Mouse (Mus musculus): ENCODE measurements at regions not wholly inside any gene's neighbourhood (a gene's known extent, or its start where the extent isn't known, plus 50 kb on each side); places are given as distances from the start of the nearest gene placed in this dataset.
A peak's percentile ranks its signal among the peaks of the same experiment; 100 is the strongest.

DNA sequence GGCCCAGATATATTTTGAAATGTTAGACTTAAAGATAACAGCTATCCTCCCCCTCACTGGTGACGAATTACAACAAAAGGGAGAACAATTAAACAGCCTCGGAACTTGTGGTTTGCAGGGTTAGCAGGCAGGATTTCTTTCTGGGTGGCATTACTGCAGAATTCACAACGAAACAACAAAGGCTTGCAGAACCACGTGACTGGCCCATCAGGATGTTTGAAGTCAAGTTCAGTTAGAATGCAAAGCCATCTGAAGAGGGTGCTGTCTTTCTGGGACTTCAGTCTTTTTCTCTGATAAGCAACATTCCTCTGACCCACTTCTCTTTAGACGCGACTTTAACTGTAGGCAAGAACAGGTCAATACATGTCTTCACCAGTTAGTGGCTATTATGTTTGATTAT is 436.9 kb upstream of the Sox9 start:
- Histone ChIP-seq H3K36me3 (ENCODE audit: insufficient read depth, low read length) (no peaks in the 10 kb centered on the region), H3K4me1 (ENCODE audit: insufficient read depth, low read length) (no peaks in the 10 kb centered on the region), H3K9ac (replicated peaks; ENCODE audit: low read length, poor library complexity, severe bottlenecking) (no peak overlapping the region), H3K4me2 (ENCODE audit: low read depth, low read length, poor library complexity, severe bottlenecking) (no peak overlapping the region), H3K27ac (ENCODE audit: low read depth, low read length) (no peak overlapping the region), H3K9me3 (ENCODE audit: low read length) (no peaks in the 10 kb centered on the region), H3K4me3 (ENCODE audit: low read depth, low read length) (no peak overlapping the region), H3K27me3 (ENCODE audit: insufficient read depth, low read length) (no peaks in the 10 kb centered on the region)
- 56% methylated on average over 6 of the region's 6 CpGs for WGBS
- ATAC-seq (ENCODE audit: low FRiP score) (no peak), DNase-seq (ENCODE audit: low spot score) (no peak)
- TF ChIP-seq CTCF (IDR thresholded peaks at IDR 0.05), result no peak

DNA sequence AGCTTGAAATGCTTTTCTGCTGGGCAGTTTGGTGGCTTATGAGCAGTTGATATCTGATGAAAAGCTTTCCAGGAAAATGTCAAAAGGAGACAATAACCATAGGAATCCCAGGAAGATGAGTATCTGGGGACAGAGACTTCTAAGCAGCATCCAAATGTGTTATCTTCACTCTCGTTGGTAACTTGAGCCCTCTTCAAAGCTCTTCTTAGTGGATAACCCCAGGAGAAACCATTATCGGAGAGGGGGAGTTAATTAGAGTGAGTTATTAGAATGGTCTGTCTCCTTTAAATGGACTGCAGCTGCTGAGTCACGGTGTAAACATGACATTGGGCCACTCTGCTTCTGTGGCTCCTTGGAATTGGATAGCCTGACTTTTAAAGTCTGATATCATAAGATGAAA is 436.4 kb upstream of the Sox9 start:
- Histone ChIP-seq H3K4me2 (ENCODE audit: low read depth, low read length, poor library complexity, severe bottlenecking) (no peak overlapping the region), H3K4me1 (ENCODE audit: insufficient read depth, low read length) (no peaks in the 10 kb centered on the region), H3K36me3 (ENCODE audit: insufficient read depth, low read length) (no peaks in the 10 kb centered on the region), H3K9ac (replicated peaks; ENCODE audit: low read length, poor library complexity, severe bottlenecking) (no peak overlapping the region), H3K27me3 (ENCODE audit: insufficient read depth, low read length) (no peaks in the 10 kb centered on the region), H3K4me3 (ENCODE audit: low read depth, low read length) (no peak overlapping the region), H3K27ac (ENCODE audit: low read depth, low read length) (no peak overlapping the region), H3K9me3 (ENCODE audit: low read length) (no peaks in the 10 kb centered on the region)
- DNase-seq (ENCODE audit: low spot score) (no peak), ATAC-seq (ENCODE audit: low FRiP score) (no peak)
- TF ChIP-seq CTCF (IDR thresholded peaks at IDR 0.05), result no peak
- 43% methylated on average over 3 of the region's 3 CpGs for WGBS

DNA sequence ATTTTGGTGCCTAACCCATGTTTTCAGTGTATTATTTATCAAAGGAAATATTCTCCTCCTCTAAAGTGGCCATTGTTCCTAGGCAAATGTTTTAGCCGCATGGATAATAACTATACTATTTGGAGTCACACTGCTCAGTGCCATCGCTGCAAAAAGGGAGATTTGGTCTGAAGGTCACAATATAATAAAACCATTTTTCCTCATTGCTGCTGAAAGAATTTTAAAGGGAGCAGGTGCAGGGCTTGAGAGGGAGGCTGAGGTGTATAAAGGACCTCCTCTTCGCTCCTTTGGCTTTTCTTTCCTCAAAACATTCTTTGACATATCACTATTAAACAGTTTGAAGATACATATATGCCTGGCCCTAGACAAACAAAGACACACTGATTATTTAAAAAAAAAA is 435.9 kb upstream of the Sox9 start:
- Histone ChIP-seq H3K4me3 (ENCODE audit: low read depth, low read length) (no peak overlapping the region), H3K27me3 (ENCODE audit: insufficient read depth, low read length) (no peaks in the 10 kb centered on the region), H3K4me1 (ENCODE audit: insufficient read depth, low read length) (no peaks in the 10 kb centered on the region), H3K9me3 (ENCODE audit: low read length) (no peaks in the 10 kb centered on the region), H3K36me3 (ENCODE audit: insufficient read depth, low read length) (no peaks in the 10 kb centered on the region), H3K4me2 (ENCODE audit: low read depth, low read length, poor library complexity, severe bottlenecking) (no peak overlapping the region), H3K27ac (ENCODE audit: low read depth, low read length) (no peak overlapping the region), H3K9ac (replicated peaks; ENCODE audit: low read length, poor library complexity, severe bottlenecking) (no peak overlapping the region)
- 80% methylated on average over 3 of the region's 3 CpGs for WGBS
- no peak for DNase-seq (ENCODE audit: low spot score)
- ATAC-seq (ENCODE audit: low FRiP score), result no peak
- TF ChIP-seq CTCF (IDR thresholded peaks at IDR 0.05), result no peak

DNA sequence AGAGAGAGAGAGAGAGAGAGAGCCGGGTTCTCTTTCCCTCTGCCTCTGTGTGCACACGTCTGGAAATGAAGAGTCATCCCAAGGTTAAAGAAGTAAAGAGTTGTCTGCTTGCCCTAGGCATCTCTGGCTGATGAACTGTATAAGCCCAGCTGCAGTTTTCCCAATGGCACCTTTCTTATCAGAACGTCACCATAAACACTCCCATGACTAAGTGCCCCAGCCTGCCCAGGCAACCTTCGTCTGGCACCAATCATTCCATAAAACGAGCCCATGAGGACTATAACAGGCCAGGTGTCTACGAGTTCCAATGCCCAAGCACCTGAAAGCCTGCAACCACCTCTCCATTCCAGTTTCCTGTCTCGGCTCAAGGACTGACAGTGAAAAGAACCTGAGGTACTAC is 435.5 kb upstream of the Sox9 start:
- ATAC-seq (ENCODE audit: low FRiP score) (no peak), DNase-seq (ENCODE audit: low spot score) (no peak)
- H3K9me3 ChIP-seq (ENCODE audit: low read length), result no peaks in the 10 kb centered on the region
- H3K4me1 ChIP-seq (ENCODE audit: insufficient read depth, low read length), result no peaks in the 10 kb centered on the region
- H3K27ac ChIP-seq (ENCODE audit: low read depth, low read length), result no peak overlapping the region
- H3K36me3 ChIP-seq (ENCODE audit: insufficient read depth, low read length), result no peaks in the 10 kb centered on the region
- no peak overlapping the region for H3K4me2 ChIP-seq (ENCODE audit: low read depth, low read length, poor library complexity, severe bottlenecking)
- no peak overlapping the region for H3K4me3 ChIP-seq (ENCODE audit: low read depth, low read length)
- WGBS, result 85% methylated on average over 7 of the region's 7 CpGs
- TF ChIP-seq CTCF (IDR thresholded peaks at IDR 0.05), result no peak
- H3K27me3 ChIP-seq (ENCODE audit: insufficient read depth, low read length), result no peaks in the 10 kb centered on the region
- H3K9ac ChIP-seq (replicated peaks; ENCODE audit: low read length, poor library complexity, severe bottlenecking), result no peak overlapping the region

DNA sequence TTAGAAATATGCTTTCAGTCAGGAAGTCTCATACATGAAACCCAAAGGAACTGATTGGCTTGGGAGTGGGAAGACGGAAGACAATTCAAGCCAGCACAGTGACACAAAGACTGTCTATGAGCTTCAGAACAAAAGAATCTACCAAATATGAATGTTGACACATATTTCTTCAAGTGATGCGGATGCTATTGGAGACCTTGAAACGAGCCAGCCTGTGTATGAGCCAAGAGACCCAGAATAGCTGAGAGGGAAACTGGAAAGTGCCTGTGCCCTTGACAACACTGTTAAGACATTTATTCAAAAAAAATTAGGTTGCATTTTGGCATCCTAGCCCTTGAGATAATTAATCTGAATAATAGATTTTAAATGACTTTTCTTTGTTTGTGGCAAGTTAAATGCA is 426.7 kb upstream of the Sox9 start:
- TF ChIP-seq CTCF (IDR thresholded peaks at IDR 0.05), result no peak

DNA sequence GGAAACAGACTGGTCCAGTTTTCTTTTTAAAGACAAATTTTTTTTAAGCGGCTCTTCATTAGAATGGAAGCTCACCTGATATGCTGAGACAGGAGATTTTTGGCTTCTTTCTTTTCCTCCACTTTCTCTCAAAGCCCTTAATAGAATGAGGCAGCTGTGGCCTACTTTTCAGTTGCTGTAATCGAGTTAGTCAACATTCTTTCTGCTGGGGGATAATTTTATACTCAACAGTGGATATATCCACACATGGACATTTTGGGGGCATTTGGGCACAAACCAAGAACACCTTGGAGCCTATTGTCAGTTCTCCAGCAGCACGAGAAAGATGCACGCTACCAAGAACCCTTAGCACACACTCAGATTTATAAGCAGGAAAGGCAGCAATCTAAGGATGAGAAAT is 415.3 kb upstream of the Sox9 start:
- no peak overlapping the region for H3K4me3 ChIP-seq (ENCODE audit: low read depth, low read length)
- WGBS, result 86% methylated on average over 4 of the region's 4 CpGs

More for the DNA sequence above, 426.7 kb upstream of the Sox9 start:
- ATAC-seq (ENCODE audit: low FRiP score) (no peak), DNase-seq (ENCODE audit: low spot score) (peak; percentile 63)
- Histone ChIP-seq H3K4me3 (ENCODE audit: low read depth, low read length) (no peak overlapping the region), H3K4me1 (ENCODE audit: insufficient read depth, low read length) (no peaks in the 10 kb centered on the region), H3K36me3 (ENCODE audit: insufficient read depth, low read length) (no peaks in the 10 kb centered on the region), H3K9me3 (ENCODE audit: low read length) (no peaks in the 10 kb centered on the region), H3K4me2 (ENCODE audit: low read depth, low read length, poor library complexity, severe bottlenecking) (no peak overlapping the region), H3K9ac (replicated peaks; ENCODE audit: low read length, poor library complexity, severe bottlenecking) (no peak overlapping the region), H3K27me3 (ENCODE audit: insufficient read depth, low read length) (no peaks in the 10 kb centered on the region), H3K27ac (ENCODE audit: low read depth, low read length) (no peak overlapping the region)
- WGBS, result 89% methylated on average over 3 of the region's 3 CpGs

DNA sequence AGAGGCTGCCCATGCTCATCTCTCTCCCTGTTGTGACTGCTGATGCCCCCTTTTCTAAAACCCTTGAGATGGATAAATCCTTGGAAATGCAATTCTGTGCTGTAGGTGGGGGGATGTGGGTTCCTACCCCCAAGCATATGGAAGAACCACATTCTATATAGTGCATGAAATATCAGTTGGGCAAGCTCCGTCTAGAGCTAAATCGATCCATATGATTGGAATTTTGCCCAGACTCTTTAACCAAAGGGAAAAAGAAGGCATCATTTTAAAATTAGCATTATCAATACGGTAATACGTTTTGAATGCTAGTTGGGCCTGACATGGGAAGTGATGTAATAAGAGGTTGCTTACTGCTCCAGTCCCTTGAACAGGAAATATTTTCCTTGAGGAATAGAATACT is 411.1 kb upstream of the Sox9 start:
- H3K4me1 ChIP-seq (ENCODE audit: insufficient read depth, low read length), result no peaks in the 10 kb centered on the region
- no peak for TF ChIP-seq CTCF (IDR thresholded peaks at IDR 0.05)

More for the DNA sequence above, 415.3 kb upstream of the Sox9 start:
- no peak overlapping the region for H3K27ac ChIP-seq (ENCODE audit: low read depth, low read length)
- no peaks in the 10 kb centered on the region for H3K9me3 ChIP-seq (ENCODE audit: low read length)
- H3K4me1 ChIP-seq (ENCODE audit: insufficient read depth, low read length), result no peaks in the 10 kb centered on the region
- ATAC-seq (ENCODE audit: low FRiP score), result no peak
- H3K27me3 ChIP-seq (ENCODE audit: insufficient read depth, low read length), result no peaks in the 10 kb centered on the region
- no peak for TF ChIP-seq CTCF (IDR thresholded peaks at IDR 0.05)
- no peak overlapping the region for H3K4me2 ChIP-seq (ENCODE audit: low read depth, low read length, poor library complexity, severe bottlenecking)
- no peak for DNase-seq (ENCODE audit: low spot score)
- H3K36me3 ChIP-seq (ENCODE audit: insufficient read depth, low read length), result no peaks in the 10 kb centered on the region
- no peak overlapping the region for H3K9ac ChIP-seq (replicated peaks; ENCODE audit: low read length, poor library complexity, severe bottlenecking)

More for the DNA sequence above, 411.1 kb upstream of the Sox9 start:
- no peak overlapping the region for H3K9ac ChIP-seq (replicated peaks; ENCODE audit: low read length, poor library complexity, severe bottlenecking)
- no peaks in the 10 kb centered on the region for H3K36me3 ChIP-seq (ENCODE audit: insufficient read depth, low read length)
- no peaks in the 10 kb centered on the region for H3K9me3 ChIP-seq (ENCODE audit: low read length)
- 76% methylated on average over 4 of the region's 4 CpGs for WGBS
- no peaks in the 10 kb centered on the region for H3K27me3 ChIP-seq (ENCODE audit: insufficient read depth, low read length)
- DNase-seq (ENCODE audit: low spot score) (no peak), ATAC-seq (ENCODE audit: low FRiP score) (no peak)
- no peak overlapping the region for H3K4me3 ChIP-seq (ENCODE audit: low read depth, low read length)
- H3K4me2 ChIP-seq (ENCODE audit: low read depth, low read length, poor library complexity, severe bottlenecking), result no peak overlapping the region
- H3K27ac ChIP-seq (ENCODE audit: low read depth, low read length), result no peak overlapping the region

All from midbrain, postnatal 0 days (tissue).